Mouse (Mus musculus) forebrain, embryonic 13.5 days (tissue): ENCODE measurements around the gene 1700029I15Rik. TPM values are rescaled to one million over a fixed set of nuclear protein-coding genes. Genes with fewer than 3 reads are reported as not detected.

Experiments
- ATAC-seq: fragments of 200-750 bp; cut with Nextera tagmentation; 2 replicates; pipeline ENCODE4 v1.8.0; 2017
- H3K27ac ChIP-seq: fragments of 300-500 bp; sonication (generic); 2 replicates; pipeline ENCODE4 v1.5.1; 2015; ENCODE audit warnings: inconsistent platforms, mild to moderate bottlenecking, moderate library complexity
- H3K27me3 ChIP-seq: fragments of 300-500 bp; sonication (generic); 2 replicates; pipeline ENCODE4 v1.6.1; 2015; ENCODE audit warnings: mild to moderate bottlenecking, inconsistent platforms
- H3K36me3 ChIP-seq: fragments of 300-500 bp; sonication (generic); 2 replicates; pipeline ENCODE4 v1.6.1; 2015; ENCODE audit warnings: mild to moderate bottlenecking, inconsistent platforms; ENCODE audit not compliant: poor library complexity, severe bottlenecking
- H3K4me1 ChIP-seq: fragments of 300-500 bp; sonication (generic); 2 replicates; pipeline ENCODE4 v1.6.1; 2015; ENCODE audit warnings: inconsistent platforms
- H3K4me2 ChIP-seq: fragments of 300-500 bp; sonication (generic); 2 replicates; pipeline ENCODE4 v1.6.1; 2015; ENCODE audit warnings: inconsistent platforms, mild to moderate bottlenecking, moderate library complexity
- H3K4me3 ChIP-seq: fragments of 300-500 bp; sonication (generic); 2 replicates; pipeline ENCODE4 v1.5.1; 2015; ENCODE audit warnings: mild to moderate bottlenecking, inconsistent platforms
- H3K9ac ChIP-seq: fragments of 300-500 bp; sonication (generic); 2 replicates; pipeline ENCODE4 v1.6.1; 2015; ENCODE audit warnings: mild to moderate bottlenecking, inconsistent platforms
- H3K9me3 ChIP-seq: fragments of 300-500 bp; sonication (generic); replicated peaks from 2 replicates; pipeline ENCODE4 v1.6.1; 2016; ENCODE audit warnings: inconsistent platforms
- WGBS: fragments of 180-500 bp; shearing (Covaris S2); methylation state at CpG from one replicate; pipeline ENCODE4 v1.1.7; 2015; 5-methylcytosine and 5-hydroxymethylcytosine counted together
- polyA plus RNA-seq: library from polyadenylated mRNA; unstranded; fragments of >200 nt; fragmentation: Nextera tagmentation; extraction: Ambion mirVana; gene quantifications from 2 replicates; pipeline ENCODE4 v1.2.1, GENCODE M21; 2015

1700029I15Rik gene
- polyA plus RNA-seq, 1 experiment from 2014 or later = 6.6 TPM

DNA sequence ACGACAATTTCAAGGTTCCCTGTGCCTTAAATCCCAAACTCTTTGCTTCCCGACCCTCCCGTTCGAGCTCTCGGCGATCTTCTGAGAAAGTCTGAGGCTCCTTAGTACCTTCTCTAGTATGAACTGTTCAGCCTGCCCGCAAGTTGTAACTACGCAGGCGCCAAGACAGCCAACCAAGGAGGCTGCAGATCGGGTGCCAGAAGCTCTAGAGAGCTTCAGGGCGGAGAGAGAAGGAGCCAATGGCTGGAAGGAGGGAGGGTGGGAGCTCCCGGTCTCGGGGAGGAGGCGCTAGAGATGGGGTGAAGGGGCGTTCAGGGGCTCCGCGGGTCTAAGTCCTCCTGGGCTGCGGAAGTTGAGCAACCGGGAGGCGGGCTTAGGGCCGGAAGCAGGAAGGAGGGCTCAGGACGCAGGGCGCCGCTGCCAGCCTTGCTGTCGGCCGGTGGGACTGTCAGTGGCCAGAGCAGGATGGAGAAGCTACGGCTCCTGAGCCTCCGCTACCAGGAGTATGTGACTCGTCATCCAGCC is 7.2 kb upstream of the 1700029I15Rik start:
- Histone ChIP-seq H3K9ac (peak overlapping the region; percentile 80), H3K4me1 (peaks cover 53% of the 10 kb centered on the region), H3K27me3 (peaks cover 18% of the 10 kb centered on the region), H3K4me3 (peak overlapping the region; percentile 80), H3K36me3 (peaks cover 32% of the 10 kb centered on the region), H3K9me3 (no peaks in the 10 kb centered on the region), H3K4me2 (peak overlapping the region; percentile 82), H3K27ac (peak overlapping the region; percentile 85)
- WGBS = 1% methylated on average over 29 of the region's 29 CpGs
- peak; percentile 94 for ATAC-seq

DNA sequence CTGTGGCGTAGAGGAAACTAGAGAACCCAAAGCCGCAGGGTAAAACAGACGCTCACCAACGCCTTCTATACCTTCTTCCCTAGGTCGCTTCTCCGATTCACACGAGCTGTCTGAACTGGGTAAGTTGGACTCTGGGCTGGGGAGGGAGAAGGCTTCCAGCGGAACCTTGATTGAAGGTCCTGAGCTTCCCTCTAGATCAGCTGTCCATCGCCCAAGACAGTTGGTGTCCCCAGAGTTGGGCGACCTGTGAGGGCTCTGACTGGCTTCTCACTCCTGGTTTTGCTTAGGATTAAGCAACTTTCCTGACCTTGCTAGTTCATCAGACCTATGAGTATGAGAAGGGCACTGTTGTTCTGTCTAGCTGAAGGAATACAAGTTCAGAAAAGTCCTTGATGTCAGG is 6.5 kb upstream of the 1700029I15Rik start:
- peak overlapping the region; percentile 80 for H3K9ac ChIP-seq
- peaks cover 38% of the 10 kb centered on the region for H3K36me3 ChIP-seq
- H3K4me1 ChIP-seq = peaks cover 46% of the 10 kb centered on the region
- H3K4me3 ChIP-seq = peak overlapping the region; percentile 80
- ATAC-seq = no peak
- peak overlapping the region; percentile 82 for H3K4me2 ChIP-seq
- peaks cover 12% of the 10 kb centered on the region for H3K27me3 ChIP-seq
- no peaks in the 10 kb centered on the region for H3K9me3 ChIP-seq
- H3K27ac ChIP-seq = peak overlapping the region; percentile 85; the same call in 1 of the 2 replicates
- 13% methylated on average over 10 of the region's 10 CpGs for WGBS

DNA sequence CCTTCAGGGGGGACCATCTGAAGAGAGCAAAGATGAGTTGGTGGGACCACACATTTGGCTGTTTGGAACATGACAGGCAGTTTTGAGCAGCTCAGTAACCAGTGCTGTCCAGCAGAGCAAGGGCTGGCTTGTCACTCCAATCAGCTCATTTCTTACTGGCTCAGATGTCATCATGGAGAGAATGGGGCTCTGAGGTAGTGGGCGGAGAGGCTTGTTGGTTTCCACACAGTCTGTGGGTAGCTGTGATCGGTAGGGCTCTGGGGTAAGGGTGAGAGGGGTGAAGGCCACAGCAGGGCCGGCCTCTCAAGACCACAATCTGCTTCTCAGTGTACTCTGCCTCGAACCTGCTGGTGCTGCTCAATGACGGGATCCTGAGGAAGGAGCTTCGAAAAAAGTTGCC is 6.0 kb upstream of the 1700029I15Rik start:
- ATAC-seq = no peak
- Histone ChIP-seq H3K27ac (no peak overlapping the region), H3K27me3 (peaks cover 7% of the 10 kb centered on the region), H3K4me2 (peak overlapping the region; percentile 82), H3K9me3 (no peaks in the 10 kb centered on the region), H3K4me1 (peaks cover 41% of the 10 kb centered on the region), H3K9ac (peak overlapping the region; percentile 80), H3K4me3 (peak overlapping the region; percentile 80), H3K36me3 (peaks cover 43% of the 10 kb centered on the region)
- 88% methylated on average over 6 of the region's 6 CpGs for WGBS

DNA sequence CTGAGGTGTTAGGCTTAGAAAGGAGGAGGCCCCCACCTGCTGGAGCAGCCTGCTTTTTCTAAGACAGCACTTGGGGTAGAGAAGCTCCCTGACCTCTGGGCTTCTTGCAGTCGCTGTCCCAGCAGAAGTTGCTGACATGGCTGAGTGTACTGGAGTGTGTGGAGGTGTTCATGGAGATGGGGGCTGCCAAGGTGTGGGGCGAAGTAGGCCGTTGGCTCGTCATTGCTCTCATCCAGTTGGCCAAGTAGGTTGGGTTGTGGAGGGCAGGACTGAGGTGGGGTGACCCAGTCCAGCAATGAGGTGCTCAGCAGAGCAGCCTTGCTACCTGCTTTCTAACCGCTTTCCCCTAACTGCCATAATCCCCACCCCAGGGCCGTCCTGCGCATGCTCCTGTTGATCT is 5.0 kb upstream of the 1700029I15Rik start:
- H3K9me3 ChIP-seq = no peaks in the 10 kb centered on the region
- H3K9ac ChIP-seq = no peak overlapping the region
- peaks cover 31% of the 10 kb centered on the region for H3K4me1 ChIP-seq
- no peak overlapping the region for H3K27ac ChIP-seq
- WGBS = 92% methylated on average over 7 of the region's 7 CpGs
- H3K27me3 ChIP-seq = no peaks in the 10 kb centered on the region
- H3K4me3 ChIP-seq = no peak overlapping the region
- ATAC-seq = no peak
- peaks cover 53% of the 10 kb centered on the region for H3K36me3 ChIP-seq
- no peak overlapping the region for H3K4me2 ChIP-seq

DNA sequence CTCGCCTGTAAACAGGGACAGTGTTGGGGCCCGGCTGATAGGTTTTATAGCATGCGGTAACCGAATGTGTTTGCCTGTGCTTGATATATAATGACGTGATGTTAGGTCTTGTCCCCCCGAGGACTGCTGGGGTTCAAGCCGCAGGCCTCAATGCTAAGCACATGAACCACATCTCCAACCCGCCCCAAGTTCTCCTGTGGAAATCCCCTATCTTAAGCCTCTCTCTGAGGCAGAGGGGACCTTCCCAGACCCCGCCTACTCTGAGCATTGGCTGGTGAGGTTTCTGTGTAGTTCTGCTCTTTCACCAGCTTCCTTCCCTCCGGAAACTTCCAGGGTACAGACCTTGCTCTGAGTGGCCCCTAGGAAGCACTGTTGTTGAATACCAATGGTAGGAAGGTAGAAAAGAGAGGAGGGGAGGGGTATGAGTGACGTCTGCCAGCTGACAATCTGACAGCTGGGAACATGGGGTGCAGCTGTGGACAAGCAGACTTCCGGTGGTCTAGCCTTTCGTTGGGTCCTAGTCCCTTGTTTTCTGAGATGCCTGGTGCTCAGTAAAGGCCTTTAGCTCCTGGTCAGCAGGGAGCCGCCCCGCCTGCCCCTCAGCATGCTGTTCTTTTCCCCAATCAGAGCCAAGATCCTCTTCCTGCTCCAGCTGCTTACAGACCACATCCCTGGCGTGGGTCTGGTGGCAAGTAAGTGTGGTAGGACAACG is 2.4 kb upstream of the 1700029I15Rik start:
- Histone ChIP-seq H3K9me3 (no peaks in the 10 kb centered on the region), H3K27me3 (no peaks in the 10 kb centered on the region), H3K36me3 (peaks cover 80% of the 10 kb centered on the region), H3K9ac (no peak overlapping the region), H3K27ac (no peak overlapping the region), H3K4me3 (no peak overlapping the region), H3K4me2 (no peak overlapping the region), H3K4me1 (peaks cover 11% of the 10 kb centered on the region)
- ATAC-seq = no peak
- WGBS = 79% methylated on average over 17 of the region's 17 CpGs

DNA sequence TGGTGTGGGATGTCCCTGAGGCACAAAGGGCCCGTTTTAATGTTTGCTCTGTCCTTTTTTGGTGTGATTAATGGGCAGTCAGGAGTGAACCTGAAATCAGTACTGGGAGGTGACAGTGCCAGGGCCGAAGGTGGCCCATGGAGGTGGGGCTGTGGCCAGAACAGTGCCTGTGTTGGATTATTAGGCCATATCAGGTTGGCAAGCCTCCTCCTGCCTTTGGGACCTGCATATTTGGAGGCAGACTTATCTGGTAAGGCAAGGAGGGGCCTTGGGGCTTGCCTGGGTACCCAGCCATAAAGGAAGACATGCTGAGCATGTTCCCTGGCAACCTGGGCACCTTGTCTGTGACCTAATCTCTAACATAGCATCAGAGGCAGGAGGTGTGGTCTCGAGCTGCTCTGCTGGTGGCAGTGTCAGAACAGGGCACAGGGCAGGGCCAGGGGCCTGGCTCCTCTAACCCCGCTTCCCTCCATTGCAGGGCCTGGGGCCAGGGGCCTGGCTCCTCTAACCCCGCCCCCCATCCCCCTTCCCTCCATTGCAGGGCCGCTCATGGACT is 1.8 kb upstream of the 1700029I15Rik start:
- H3K4me3 ChIP-seq = no peak overlapping the region
- H3K27me3 ChIP-seq = no peaks in the 10 kb centered on the region
- H3K4me1 ChIP-seq = peaks cover 10% of the 10 kb centered on the region
- H3K9ac ChIP-seq = no peak overlapping the region
- H3K9me3 ChIP-seq = no peaks in the 10 kb centered on the region
- no peak overlapping the region for H3K4me2 ChIP-seq
- ATAC-seq = no peak
- peaks cover 86% of the 10 kb centered on the region for H3K36me3 ChIP-seq
- WGBS = 79% methylated on average over 6 of the region's 6 CpGs
- no peak overlapping the region for H3K27ac ChIP-seq

DNA sequence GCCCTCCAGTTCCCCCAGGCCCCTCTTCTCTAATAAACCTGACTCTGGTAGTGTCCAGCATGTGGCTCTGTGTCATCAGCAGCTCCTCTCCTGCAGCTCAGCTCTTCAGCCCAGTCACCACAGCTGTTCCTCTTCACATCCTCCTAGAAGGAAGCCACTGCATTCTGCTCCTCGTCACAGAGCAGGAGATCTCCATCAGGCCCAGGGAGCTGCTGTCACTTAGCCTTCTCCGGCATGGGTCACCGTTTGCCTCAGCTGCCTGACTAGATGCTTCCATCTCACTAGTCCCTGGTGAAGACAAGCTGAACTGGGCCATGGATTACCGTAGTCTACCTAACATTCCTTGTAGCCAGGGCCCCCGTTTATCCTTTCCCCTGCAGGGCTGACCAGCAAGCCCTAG is 1.2 kb upstream of the 1700029I15Rik start:
- ATAC-seq = no peak
- Histone ChIP-seq H3K9me3 (no peaks in the 10 kb centered on the region), H3K9ac (no peak overlapping the region), H3K4me3 (no peak overlapping the region), H3K4me2 (no peak overlapping the region), H3K4me1 (peaks cover 4% of the 10 kb centered on the region), H3K36me3 (peaks cover 92% of the 10 kb centered on the region), H3K27ac (no peak overlapping the region), H3K27me3 (no peaks in the 10 kb centered on the region)
- 92% methylated on average over 5 of the region's 5 CpGs for WGBS

DNA sequence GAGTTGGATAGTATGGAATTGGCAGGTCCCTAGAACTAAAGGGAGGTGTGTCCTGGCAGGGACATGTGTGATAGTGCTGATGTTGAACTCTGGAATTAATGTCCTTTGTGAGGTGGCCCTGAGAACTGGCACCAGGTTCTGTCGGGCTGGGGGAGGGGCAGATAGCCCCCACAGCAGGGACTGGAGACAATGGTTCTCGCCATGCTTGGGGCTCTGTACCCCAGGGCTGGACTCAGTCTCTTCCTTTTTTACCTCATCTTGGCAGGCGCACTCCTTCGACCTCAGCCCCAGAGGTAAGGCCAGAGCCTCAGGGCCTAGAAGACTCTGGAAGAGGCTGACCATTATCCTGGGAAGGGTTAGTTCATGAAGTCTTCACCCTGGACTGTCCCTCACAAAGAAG is 421 bp downstream of the 1700029I15Rik start:
- 90% methylated on average over 4 of the region's 4 CpGs for WGBS
- Histone ChIP-seq H3K36me3 (peaks cover 100% of the 10 kb centered on the region), H3K4me3 (no peak overlapping the region), H3K9me3 (no peaks in the 10 kb centered on the region), H3K9ac (no peak overlapping the region), H3K27me3 (no peaks in the 10 kb centered on the region), H3K4me1 (peaks cover 8% of the 10 kb centered on the region), H3K4me2 (no peak overlapping the region), H3K27ac (no peak overlapping the region)
- ATAC-seq = no peak

DNA sequence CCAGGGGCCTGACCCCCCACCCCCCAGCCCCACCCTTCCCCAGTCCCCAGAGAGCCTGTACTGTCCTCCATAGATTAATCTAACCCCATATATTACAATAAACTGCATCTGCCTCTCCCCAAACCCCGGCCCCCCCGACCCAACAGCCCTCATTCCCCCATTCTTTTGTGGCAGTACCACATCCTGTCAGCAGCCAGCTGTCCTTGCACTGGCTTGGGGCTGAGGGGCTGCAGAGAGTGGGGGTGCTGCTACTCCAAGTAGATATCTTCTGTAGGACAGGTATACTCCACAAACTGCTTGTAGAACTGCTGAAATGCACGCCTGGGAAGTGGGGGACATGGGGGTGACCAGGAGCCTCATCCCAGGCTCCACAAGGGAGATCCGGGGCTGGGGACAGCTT is 1.8 kb downstream of the 1700029I15Rik start:
- Histone ChIP-seq H3K9ac (no peak overlapping the region), H3K9me3 (no peaks in the 10 kb centered on the region), H3K4me1 (peaks cover 16% of the 10 kb centered on the region), H3K36me3 (peaks cover 86% of the 10 kb centered on the region), H3K4me3 (no peak overlapping the region), H3K27me3 (no peaks in the 10 kb centered on the region), H3K27ac (no peak overlapping the region), H3K4me2 (no peak overlapping the region)
- 75% methylated on average over 4 of the region's 4 CpGs for WGBS
- no peak for ATAC-seq

DNA sequence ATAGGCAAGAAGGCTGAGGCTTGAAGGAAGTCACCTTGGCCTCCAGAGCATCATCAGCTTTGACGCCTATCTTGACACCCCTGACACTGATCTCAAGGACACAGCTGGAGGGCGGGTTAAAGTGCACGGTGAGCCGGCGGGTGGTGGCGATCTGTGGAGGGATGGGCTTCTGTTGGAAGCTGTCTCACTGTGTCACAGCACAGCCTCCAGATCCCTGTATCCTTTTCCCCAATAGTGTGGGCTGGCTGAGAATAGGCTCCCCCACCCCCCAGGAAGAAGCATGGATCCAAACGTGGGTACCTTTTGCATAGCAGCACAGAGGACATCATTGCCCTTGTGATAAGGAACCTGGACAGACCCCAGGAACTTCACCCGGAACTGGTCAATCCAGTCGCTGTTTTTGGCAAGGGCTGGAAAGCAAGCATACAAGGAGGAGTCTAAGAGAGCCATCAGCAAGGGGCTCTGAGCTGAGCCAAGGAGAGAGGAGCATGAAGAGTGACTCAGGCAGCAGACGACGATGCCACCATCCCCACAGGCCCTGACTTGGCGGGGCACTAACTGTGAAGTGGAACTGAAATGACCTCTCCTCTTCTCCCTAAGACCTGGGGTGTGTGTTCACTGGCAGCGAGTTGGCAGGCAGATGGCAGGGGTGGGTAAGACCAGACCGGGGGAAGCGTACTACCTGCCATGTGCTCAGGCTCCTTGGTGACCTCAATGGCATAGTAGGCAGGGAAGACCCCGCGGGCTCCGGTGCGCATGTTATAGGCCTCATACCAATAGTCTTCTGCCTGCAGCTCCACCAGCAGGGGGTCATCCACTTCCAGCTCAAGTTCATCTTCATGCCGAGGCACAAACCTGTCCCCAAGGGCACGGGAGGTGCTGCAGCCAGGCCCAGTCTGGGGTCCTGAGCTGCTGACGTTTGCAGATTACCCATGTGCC is 3.0 kb downstream of the 1700029I15Rik start:
- no peaks in the 10 kb centered on the region for H3K27me3 ChIP-seq
- 88% methylated on average over 22 of the region's 22 CpGs for WGBS
- no peak overlapping the region for H3K27ac ChIP-seq
- peaks cover 73% of the 10 kb centered on the region for H3K36me3 ChIP-seq
- no peak for ATAC-seq
- no peak overlapping the region for H3K9ac ChIP-seq
- H3K4me2 ChIP-seq = no peak overlapping the region
- H3K9me3 ChIP-seq = no peaks in the 10 kb centered on the region
- no peak overlapping the region for H3K4me3 ChIP-seq
- peaks cover 25% of the 10 kb centered on the region for H3K4me1 ChIP-seq

DNA sequence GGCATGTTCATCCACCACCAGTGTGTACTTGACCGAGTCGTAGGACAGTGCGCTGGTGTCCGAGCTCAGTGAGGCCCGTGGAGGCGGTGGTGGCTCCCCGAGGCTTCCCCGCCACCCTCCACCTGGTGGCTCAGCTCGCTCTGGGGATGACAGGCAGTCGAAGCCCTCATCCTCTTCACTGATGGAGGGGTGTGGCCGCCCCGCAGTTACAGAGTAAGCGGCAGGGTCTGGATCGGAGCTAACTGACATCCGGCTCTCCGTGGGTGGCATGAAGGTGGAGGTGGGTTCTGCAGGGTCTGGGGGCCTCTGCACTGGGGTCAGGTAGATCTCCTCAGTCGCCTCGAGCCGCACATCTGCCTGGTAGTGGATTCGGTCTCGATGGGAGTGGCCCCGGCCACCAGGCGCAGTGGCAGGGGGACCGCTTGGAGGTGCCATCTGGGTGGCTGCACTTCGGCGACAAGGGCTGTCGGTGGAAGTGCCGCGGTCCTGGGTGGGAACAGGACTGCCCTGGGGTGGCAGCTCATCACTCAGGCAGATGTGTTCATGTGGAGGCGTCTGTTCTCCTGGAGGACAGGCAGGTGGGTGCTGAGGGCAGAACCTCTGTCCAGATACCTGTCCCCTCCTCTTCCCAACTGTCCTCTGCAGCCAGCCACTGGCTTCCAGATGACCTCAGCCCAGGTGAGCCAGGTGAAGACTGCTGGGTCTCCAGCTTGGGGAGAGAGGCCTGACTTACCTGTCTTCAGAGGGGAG is 4.7 kb downstream of the 1700029I15Rik start:
- H3K27me3 ChIP-seq = no peaks in the 10 kb centered on the region
- peaks cover 57% of the 10 kb centered on the region for H3K36me3 ChIP-seq
- no peak overlapping the region for H3K27ac ChIP-seq
- WGBS = 94% methylated on average over 30 of the region's 30 CpGs
- peak overlapping the region; percentile 71 for H3K4me2 ChIP-seq
- no peak for ATAC-seq
- peak overlapping the region; percentile 93; the same call in 1 of the 2 replicates for H3K9ac ChIP-seq
- no peaks in the 10 kb centered on the region for H3K9me3 ChIP-seq
- H3K4me1 ChIP-seq = peaks cover 41% of the 10 kb centered on the region
- H3K4me3 ChIP-seq = 0 out of 2 replicates have a peak overlapping the region, but pooled peaks have one; percentile 87
